Mouse (Mus musculus) R1 (cell line): ENCODE data around the gene Gm43517.
A peak's percentile ranks its signal among the peaks of the same experiment; 100 is the strongest.

Experiments
- DNase-seq: peaks from one replicate; pipeline ENCODE4 v3.0.0-alpha.2; 2018; ENCODE audit warnings: low read depth, low spot score

Gm43517 gene

GRCm38 (mm10) chr12:49401796-49402130 lies 16.8 kb downstream of the Gm43517 start:
- peak; percentile 34 for DNase-seq

- no peak for DNase-seq
Measured at GRCm38 (mm10) chr12:49409833-49410232, 24.9 kb downstream of the Gm43517 start.

- DNase-seq: no peak
Measured at GRCm38 (mm10) chr12:49417963-49418362, 33.0 kb downstream of the Gm43517 start.
